Mouse (Mus musculus) heart, adult 18-20 months (tissue): ENCODE data around the gene Numa1. TPM values are rescaled to one million over a fixed set of nuclear protein-coding genes. Genes with fewer than 3 reads are reported as not detected.
"Not testable (repeated sequence)": the region's sequence is repeated elsewhere in the genome, so short reads cannot be mapped to it uniquely, and the experiment has no call there.

Experiments used
- DNase-seq, 2 experiments: peaks; one replicate each; pipeline ENCODE4 v3.0.0; 2021 to 2022; ENCODE audit warnings: mixed read lengths in 1 of 2
- total RNA-seq, 2 experiments: library from RNA; stranded (reverse); gene quantifications; 2 replicates each; pipeline ENCODE4 v1.2.3; 2021

The Numa1 gene
- total RNA-seq, 2 experiments from 2014 or later: 89.0 to 95.0 TPM

DNA sequence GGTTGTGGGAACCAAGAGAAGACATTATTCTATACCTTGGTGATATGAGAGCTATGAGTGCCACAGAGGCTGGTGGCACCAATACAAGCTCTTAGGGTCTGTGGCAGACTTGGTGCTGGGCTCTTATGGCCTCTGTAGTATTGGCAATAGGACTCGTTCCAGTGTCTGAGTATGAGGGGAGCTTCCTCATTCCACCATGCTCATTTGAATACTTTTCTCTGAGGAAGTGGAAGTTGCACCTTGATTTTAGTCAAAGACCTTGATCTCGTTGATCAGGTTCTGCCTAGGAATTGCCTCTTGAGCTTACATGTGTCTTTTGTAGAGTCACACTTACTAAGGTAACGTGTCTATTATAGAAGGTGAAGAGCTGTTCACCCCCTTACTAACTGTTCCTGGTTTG is 60.3 kb downstream of the Numa1 start:
- no peak for DNase-seq

- DNase-seq: peak; percentile 88 to 91
Observed at GRCm38 (mm10) chr7:101998194-101998927, 64.5 kb downstream of the Numa1 start.

- no peak for DNase-seq
Observed at GRCm38 (mm10) chr7:101999461-102000151, 65.7 kb downstream of the Numa1 start.

GRCm38 (mm10) chr7:102000296-102000695 is 66.4 kb downstream of the Numa1 start:
- DNase-seq: no peak

DNA sequence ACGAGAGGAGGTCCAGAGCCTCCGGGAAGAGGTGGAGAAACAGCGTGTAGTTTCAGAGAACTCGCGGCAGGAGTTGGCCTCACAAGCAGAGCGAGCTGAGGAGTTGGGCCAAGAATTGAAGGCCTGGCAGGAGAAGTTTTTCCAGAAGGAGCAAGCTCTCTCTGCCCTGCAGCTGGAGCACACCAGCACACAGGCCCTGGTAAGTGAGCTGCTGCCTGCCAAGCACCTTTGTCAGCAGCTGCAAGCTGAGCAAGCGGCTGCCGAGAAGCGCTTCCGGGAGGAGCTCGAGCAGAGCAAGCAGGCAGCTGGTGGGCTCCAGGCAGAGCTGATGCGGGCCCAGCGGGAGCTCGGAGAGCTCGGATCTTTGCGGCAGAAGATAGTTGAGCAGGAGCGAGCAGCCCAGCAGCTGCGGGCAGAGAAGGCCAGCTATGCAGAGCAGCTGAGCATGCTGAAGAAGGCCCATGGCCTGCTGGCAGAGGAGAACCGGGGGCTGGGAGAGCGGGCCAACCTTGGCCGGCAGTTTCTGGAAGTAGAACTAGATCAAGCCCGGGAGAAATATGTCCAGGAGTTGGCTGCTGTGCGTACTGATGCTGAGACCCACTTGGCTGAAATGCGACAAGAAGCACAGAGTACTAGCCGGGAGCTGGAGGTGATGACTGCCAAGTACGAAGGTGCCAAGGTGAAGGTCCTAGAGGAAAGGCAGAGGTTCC is 67.2 kb downstream of the Numa1 start:
- peak; percentile 57 to 81 for DNase-seq

DNA sequence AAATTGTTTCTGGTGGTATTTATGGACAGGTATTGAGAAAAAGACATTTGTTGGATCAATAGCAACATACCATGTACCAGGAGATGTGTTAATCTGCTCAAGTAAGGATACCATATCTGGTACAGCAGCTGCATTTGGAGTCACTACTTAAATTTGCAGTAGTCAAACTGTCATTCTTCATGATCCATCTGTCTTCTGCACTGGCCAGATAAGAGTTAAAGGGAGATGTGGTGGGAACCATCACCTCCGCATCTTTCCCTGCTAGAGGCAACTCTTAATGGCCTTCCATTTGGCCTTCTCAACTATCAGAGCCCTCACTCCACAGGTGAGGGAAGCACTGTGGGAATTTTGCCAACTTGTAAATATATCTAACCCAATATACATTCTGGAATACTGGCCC is 72.6 kb downstream of the Numa1 start:
- no peak for DNase-seq

- no peak for DNase-seq
Observed at GRCm38 (mm10) chr7:102011855-102012254, 77.9 kb downstream of the Numa1 start.

- DNase-seq: no peak
Observed at GRCm38 (mm10) chr7:102013416-102013815, 79.5 kb downstream of the Numa1 start.

GRCm38 (mm10) chr7:102014995-102015394 is 81.1 kb downstream of the Numa1 start:
- no peak for DNase-seq

GRCm38 (mm10) chr7:102016936-102017335 is 83.0 kb downstream of the Numa1 start:
- DNase-seq: no peak

- DNase-seq: peak; percentile 60 to 62
Observed at GRCm38 (mm10) chr7:102017452-102017851, 83.5 kb downstream of the Numa1 start.

- peak; percentile 63 to 69 for DNase-seq
Observed at GRCm38 (mm10) chr7:102018034-102018433, 84.1 kb downstream of the Numa1 start.

DNA sequence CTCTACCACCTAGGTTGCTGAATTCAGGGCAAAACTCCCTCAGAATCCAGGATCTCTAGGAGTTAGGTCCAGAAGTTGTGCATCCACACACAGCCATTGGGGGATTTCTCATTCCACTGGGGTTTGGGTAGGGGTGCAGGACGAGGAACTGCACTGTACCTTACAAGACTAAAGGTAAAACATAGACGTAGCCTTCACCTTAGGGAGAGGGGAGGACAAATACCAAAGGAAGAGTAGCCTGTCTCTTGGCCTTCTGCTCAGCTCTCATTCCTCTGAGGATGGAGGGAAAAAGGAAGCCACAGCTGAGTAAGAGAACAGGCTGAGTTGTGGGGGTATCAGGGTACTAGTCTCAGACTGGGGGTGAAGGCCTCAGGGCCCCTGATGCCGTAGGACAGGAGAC is 84.7 kb downstream of the Numa1 start, which contains the start of gene Il18bp:
Il18bp (minus strand) TSS at position 101 of the 400 bp plus-strand sequence.
- no peak for DNase-seq

DNA sequence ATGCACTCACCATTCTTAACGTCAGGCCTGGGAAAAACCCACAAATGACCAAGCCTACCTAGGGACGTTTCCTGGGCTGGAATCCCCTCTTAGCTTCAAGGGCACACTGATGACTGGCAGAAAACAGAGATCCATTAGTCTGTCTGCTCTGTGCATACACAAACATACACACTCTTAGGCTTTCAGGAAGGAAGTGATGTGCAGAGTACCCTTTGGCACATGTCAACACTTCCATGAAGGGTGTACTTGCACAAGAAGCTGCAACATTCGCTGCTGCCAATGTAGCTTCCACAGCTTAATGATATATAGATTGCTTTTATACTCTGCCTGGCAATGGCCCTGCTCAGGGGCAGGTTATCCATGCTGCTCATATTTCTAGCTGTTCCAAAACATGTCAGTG is 85.5 kb downstream of the Numa1 start:
- no peak for DNase-seq

DNA sequence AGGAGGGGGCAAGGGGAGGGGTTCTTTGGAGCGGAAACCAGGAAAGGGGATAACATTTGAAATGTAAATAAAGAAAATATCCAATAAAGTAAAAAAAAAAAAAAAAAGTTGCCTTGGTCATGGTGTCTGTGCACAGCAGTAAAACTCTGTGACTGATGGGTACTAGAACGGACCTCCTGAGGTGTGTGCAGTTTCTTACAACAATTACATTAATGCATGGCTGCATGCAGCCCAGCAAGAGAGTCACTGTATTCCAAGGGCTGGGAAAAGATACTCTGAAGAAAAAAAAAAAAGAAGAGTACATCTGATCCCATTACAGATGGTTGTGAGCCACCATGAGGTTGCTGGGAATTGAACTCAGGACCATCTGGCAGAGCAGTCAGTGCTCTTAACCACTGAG is 87.0 kb downstream of the Numa1 start:
- DNase-seq: not testable (repeated sequence)

GRCm38 (mm10) chr7:102023821-102024220 is 89.9 kb downstream of the Numa1 start:
- DNase-seq: no peak

- no peak for DNase-seq
Observed at GRCm38 (mm10) chr7:102025187-102026119, 91.5 kb downstream of the Numa1 start.

DNA sequence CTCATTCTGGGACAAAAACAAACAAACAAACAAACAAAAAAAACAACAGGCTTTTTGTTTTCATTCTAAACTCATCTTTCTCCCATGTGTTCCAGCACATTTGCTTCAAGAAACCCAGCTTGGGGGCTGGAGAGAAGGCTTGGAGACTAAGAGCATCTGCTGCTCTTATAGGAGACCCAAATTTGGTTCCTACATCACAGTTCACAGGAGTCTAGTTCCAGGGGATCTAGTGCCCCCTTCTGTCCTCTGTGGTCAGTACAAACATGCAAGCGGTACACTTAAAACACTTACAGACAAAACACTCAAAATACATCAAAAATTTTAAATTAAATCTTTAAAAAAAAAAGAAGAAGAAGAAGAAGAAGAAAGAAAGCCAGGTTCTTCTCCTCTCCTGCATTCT is 101.0 kb downstream of the Numa1 start:
- no peak for DNase-seq

DNA sequence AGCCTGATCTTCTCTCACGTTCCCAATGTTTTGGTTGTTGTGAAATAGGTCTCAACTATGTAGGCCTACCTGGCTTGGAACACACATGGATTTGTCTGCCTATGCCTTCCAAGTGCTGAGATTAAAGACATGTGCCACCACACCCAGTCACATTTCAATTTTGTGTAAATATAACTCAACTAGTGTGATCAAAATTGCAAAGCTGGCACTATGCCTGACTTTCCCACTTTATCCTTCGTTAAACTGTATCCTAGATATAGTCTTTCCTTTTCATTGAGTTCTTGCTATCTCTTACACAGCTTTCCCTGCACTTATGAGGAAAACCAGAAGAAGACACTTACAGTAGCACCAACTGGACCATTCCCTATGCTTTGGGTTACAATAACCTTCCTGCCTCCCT is 101.6 kb downstream of the Numa1 start:
- DNase-seq: no peak

GRCm38 (mm10) chr7:102037318-102037717 is 103.4 kb downstream of the Numa1 start:
- no peak for DNase-seq

DNA sequence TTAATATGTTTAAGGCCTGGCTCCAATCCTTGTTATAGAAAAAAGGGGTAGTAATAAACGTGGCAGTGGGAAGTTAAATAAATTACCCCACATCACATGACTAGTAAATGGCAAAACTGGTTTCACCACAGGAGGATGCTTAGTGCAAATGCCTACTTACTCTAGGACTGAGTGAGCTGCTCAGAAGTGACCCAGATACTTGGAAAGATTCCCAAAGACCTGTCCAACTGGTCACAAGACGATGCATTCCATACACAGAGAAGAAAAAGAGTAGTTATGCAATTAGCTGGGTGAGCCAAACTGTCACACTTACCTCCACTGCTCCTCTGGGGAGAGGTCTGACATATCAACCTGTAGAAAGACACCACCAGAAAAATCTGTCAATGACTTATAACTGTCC is 108.4 kb downstream of the Numa1 start:
- no peak for DNase-seq

GRCm38 (mm10) chr7:102048524-102048923 is 114.6 kb downstream of the Numa1 start:
- not testable (repeated sequence) for DNase-seq
